Comparison of ENCODE assay signal across 8 mouse cellular contexts in genomic region chrX:155337567-155337904, GRCm38 (mm10). TPM values are rescaled to one million over a fixed set of nuclear protein-coding genes. Genes with fewer than 3 reads are reported as not detected.
DNase-seq lines count a peak whose midpoint lies in the region; ATAC-seq and TF ChIP-seq lines count a peak whose summit lies in the region.

No protein-coding gene starts in this region.

- H3K9me3 ChIP-seq in liver, embryonic 11.5 days (ENCODE audit: control insufficient read depth, low read length): no peaks in the 10 kb centered on the region

- no peak for TF ChIP-seq CTCF in heart, adult 2 months (IDR thresholded peaks at IDR 0.05)

- H3K4me3 ChIP-seq in heart, adult 2 months: peak overlapping the region; percentile 58
- peak overlapping the region; percentile 61 for H3K4me3 ChIP-seq in liver, embryonic 11.5 days (ENCODE audit: low read depth, low read length)

- peak overlapping the region; percentile 74 for H3K9ac ChIP-seq in heart, adult 2 months (ENCODE audit: low read depth, low read length)
- peak overlapping the region; percentile 69 for H3K9ac ChIP-seq in liver, embryonic 11.5 days (ENCODE audit: low read depth, low read length)

- H3K36me3 ChIP-seq in heart, adult 2 months (ENCODE audit: control insufficient read depth, insufficient read depth, low read length): no peaks in the 10 kb centered on the region
- no peaks in the 10 kb centered on the region; the same call in 1 of the 2 replicates for H3K36me3 ChIP-seq in liver, embryonic 11.5 days (ENCODE audit: control insufficient read depth, insufficient read depth, low read length)

- no peaks in the 10 kb centered on the region for H3K4me1 ChIP-seq in heart, adult 2 months (ENCODE audit: control insufficient read depth, insufficient read depth, low read length)
- no peaks in the 10 kb centered on the region for H3K4me1 ChIP-seq in liver, embryonic 11.5 days (replicated peaks; ENCODE audit: control insufficient read depth, insufficient read depth, low read length)

- no peak for DNase-seq in heart, adult 2 months
- DNase-seq in heart, postnatal 25 days (ENCODE audit: low spot score): no peak
- peak; percentile 24 for DNase-seq in thymus, postnatal 0 days (ENCODE audit: low spot score)
- DNase-seq in thymus, postnatal 25 days: no peak
- no peak for DNase-seq in liver, embryonic 11.5 days (ENCODE audit: low spot score)
- DNase-seq in layer of hippocampus, adult 11-12 months (ENCODE audit: low spot score): no peak
- DNase-seq in cerebellum, adult 18-20 months: no peak
- DNase-seq in urinary bladder, postnatal 4 days (ENCODE audit: low spot score in 2 of 2): no peak

- no peak for TF ChIP-seq EP300 in heart, adult 2 months (IDR thresholded peaks at IDR 0.05; ENCODE audit: insufficient read depth, low read depth, low read length)

- 19% methylated on average over 7 of the region's 7 CpGs for WGBS in heart, adult 2 months
- 22% methylated on average over 7 of the region's 7 CpGs for WGBS in liver, embryonic 11.5 days

- no peaks in the 10 kb centered on the region for H3K27me3 ChIP-seq in heart, adult 2 months (ENCODE audit: control insufficient read depth, insufficient read depth, low read length)
- no peaks in the 10 kb centered on the region for H3K27me3 ChIP-seq in liver, embryonic 11.5 days (replicated peaks; ENCODE audit: control insufficient read depth, insufficient read depth, low read length)

- no peaks in the 10 kb centered on the region for H3K79me2 ChIP-seq in heart, adult 2 months (replicated peaks; ENCODE audit: control insufficient read depth, insufficient read depth, low read length)

- intact Hi-C loops in heart, adult 2 months (cut with DNase I): no loop called here
- intact Hi-C loops in heart, postnatal 25 days (cut with DNase I): no loop called here

- no peak overlapping the region; the same call in 1 of the 2 replicates for H3K27ac ChIP-seq in heart, adult 2 months
- H3K27ac ChIP-seq in liver, embryonic 11.5 days (ENCODE audit: low read depth, low read length): peak overlapping the region; percentile 73; the same call in 1 of the 2 replicates

- no peak for ATAC-seq in liver, embryonic 11.5 days (replicated peaks; ENCODE audit: low FRiP score)

- peak overlapping the region; percentile 54 for H3K4me2 ChIP-seq in liver, embryonic 11.5 days

- no peak for TF ChIP-seq POLR2A in heart, adult 2 months (IDR thresholded peaks at IDR 0.05; ENCODE audit: insufficient read depth, low read depth, low read length)

RNA-seq across cellular contexts. Expression of gene Prdx4, which starts 3.0 kb away (rescaled TPM):
- total RNA-seq in heart, adult 2 months (2021): 10 to 100 TPM; 25.1 to 25.7 TPM
- 22.6 and 34.9 TPM in 2 replicates for polyA plus RNA-seq in heart, adult 2 months (2012; rRNA removed)
- total RNA-seq in heart, postnatal 25 days (2021): 10 to 100 TPM; 26.6 to 28.6 TPM
- 83.4 and 93.1 TPM in 2 replicates for polyA plus RNA-seq in thymus, postnatal 0 days (2015; fragmentation: Nextera tagmentation; extraction: Ambion mirVana)
- 188 and 204 TPM in 2 replicates for polyA plus RNA-seq in liver, embryonic 11.5 days (2014; fragmentation: Nextera tagmentation; extraction: Ambion mirVana)
